ENCODE assay signal across 28 mouse cellular contexts in genomic region chr9:14948843-14949242, GRCm38 (mm10). TPM values are rescaled to one million over a fixed set of nuclear protein-coding genes. Genes with fewer than 3 reads are reported as not detected.
DNase-seq lines count a peak whose midpoint lies in the region; ATAC-seq and TF ChIP-seq lines count a peak whose summit lies in the region.
"Had no signal": no experiment of that assay in that cellular context is flagged by ENCODE, and none has a peak within 500 bp of the region (broad histone marks: within the 10 kb centered on the region; RNA-seq: fewer than 3 reads in every experiment).

No protein-coding gene starts in this region.

- no peaks in the 10 kb centered on the region for H3K36me3 ChIP-seq in hindbrain, embryonic 11.5 days (ENCODE audit: control insufficient read depth, insufficient read depth, low read length)
- no peaks in the 10 kb centered on the region for H3K36me3 ChIP-seq in hindbrain, embryonic 13.5 days
- H3K36me3 ChIP-seq in midbrain, embryonic 12.5 days = no peaks in the 10 kb centered on the region
- H3K36me3 ChIP-seq in midbrain, embryonic 15.5 days (replicated peaks) = no peaks in the 10 kb centered on the region
- no peaks in the 10 kb centered on the region for H3K36me3 ChIP-seq in liver, embryonic 11.5 days (ENCODE audit: control insufficient read depth, insufficient read depth, low read length)
- H3K36me3 ChIP-seq in kidney, adult 2 months (ENCODE audit: control insufficient read depth, insufficient read depth, low read length) = no peaks in the 10 kb centered on the region
- H3K36me3 ChIP-seq: embryonic facial prominence, embryonic 12.5 days; embryonic facial prominence, embryonic 15.5 days; hindbrain, embryonic 10.5 days; hindbrain, embryonic 15.5 days had no signal

- H3K9me3 ChIP-seq in hindbrain, embryonic 11.5 days (ENCODE audit: control insufficient read depth, low read length) = no peaks in the 10 kb centered on the region
- H3K9me3 ChIP-seq in hindbrain, embryonic 13.5 days = no peaks in the 10 kb centered on the region
- peaks cover 4% of the 10 kb centered on the region; the same call in 1 of the 2 replicates for H3K9me3 ChIP-seq in midbrain, embryonic 12.5 days
- H3K9me3 ChIP-seq in midbrain, embryonic 15.5 days = no peaks in the 10 kb centered on the region
- no peaks in the 10 kb centered on the region for H3K9me3 ChIP-seq in liver, embryonic 11.5 days (ENCODE audit: control insufficient read depth, low read length)
- H3K9me3 ChIP-seq: embryonic facial prominence, embryonic 15.5 days; hindbrain, embryonic 15.5 days had no signal

- WGBS in hindbrain, embryonic 11.5 days = 80% methylated on average over 5 of the region's 5 CpGs
- 69% methylated on average over 5 of the region's 5 CpGs for WGBS in hindbrain, embryonic 13.5 days
- WGBS in midbrain, embryonic 12.5 days = 45% methylated on average over 5 of the region's 5 CpGs
- 46% methylated on average over 5 of the region's 5 CpGs for WGBS in midbrain, embryonic 15.5 days
- WGBS in liver, embryonic 11.5 days = 85% methylated on average over 5 of the region's 5 CpGs
- WGBS in kidney, adult 2 months = 90% methylated on average over 5 of the region's 5 CpGs

- no peak for TF ChIP-seq CTCF in brain, embryonic 14.5 days (IDR thresholded peaks at IDR 0.05; ENCODE audit: borderline replicate concordance, extremely low read depth, insufficient read depth, insufficient read length)
- no peak for TF ChIP-seq CTCF in kidney, adult 2 months (conservative IDR thresholded peaks at IDR 0.05; ENCODE audit: insufficient read depth, insufficient read length, low read depth, low read length)

- ATAC-seq in hindbrain, embryonic 11.5 days (ENCODE audit: low FRiP score) = peak; percentile 56; the same call in 1 of the 2 replicates
- ATAC-seq in hindbrain, embryonic 13.5 days (ENCODE audit: low FRiP score) = no peak
- ATAC-seq in midbrain, embryonic 12.5 days (ENCODE audit: low FRiP score, low read depth) = peak; percentile 93
- ATAC-seq in midbrain, embryonic 15.5 days (replicated peaks) = peak; percentile 84
- no peak for ATAC-seq in liver, embryonic 11.5 days (replicated peaks; ENCODE audit: low FRiP score)
- ATAC-seq: activated CD4-positive, CD25-positive, alpha-beta regulatory T cell, adult 4 months; CD4-positive, CD25-positive, alpha-beta regulatory T cell, adult 4 months; forebrain, embryonic 16.5 days had no signal

- DNase-seq in hindbrain, embryonic 11.5 days (ENCODE audit: low spot score) = peak; percentile 3
- DNase-seq in brain, embryonic 14.5 days (ENCODE audit: low read depth) = peak; percentile 55
- no peak for DNase-seq in liver, embryonic 11.5 days (ENCODE audit: low spot score)
- DNase-seq in urinary bladder, postnatal 10 days (ENCODE audit: low spot score) = no peak
- no peak for DNase-seq in kidney, adult 2 months
- DNase-seq: adrenal gland, adult 8-10 months; adrenal gland, postnatal 25 days; cerebellum, adult 18-20 months; cerebellum, adult 9-11 months; cerebellum, postnatal 25 days; gastrocnemius, postnatal 10 days; gastrocnemius, postnatal 36 days; heart, postnatal 36 days had no signal

- TF ChIP-seq POLR2A in brain, embryonic 14.5 days (IDR thresholded peaks at IDR 0.05; ENCODE audit: borderline replicate concordance, extremely low read depth, insufficient read depth, insufficient read length, poor library complexity, severe bottlenecking) = no peak
- no peak for TF ChIP-seq POLR2A in kidney, adult 2 months (IDR thresholded peaks at IDR 0.05; ENCODE audit: low read depth, low read length)

- no peak overlapping the region for H3K9ac ChIP-seq in hindbrain, embryonic 11.5 days (ENCODE audit: low read depth, low read length)
- no peak overlapping the region for H3K9ac ChIP-seq in hindbrain, embryonic 13.5 days
- no peak overlapping the region for H3K9ac ChIP-seq in midbrain, embryonic 12.5 days (replicated peaks)
- no peak overlapping the region for H3K9ac ChIP-seq in midbrain, embryonic 15.5 days
- no peak overlapping the region for H3K9ac ChIP-seq in liver, embryonic 11.5 days (ENCODE audit: low read depth, low read length)
- H3K9ac ChIP-seq: embryonic facial prominence, embryonic 12.5 days; embryonic facial prominence, embryonic 15.5 days; hindbrain, embryonic 15.5 days had no signal

- no peak overlapping the region for H3K27ac ChIP-seq in hindbrain, embryonic 11.5 days (ENCODE audit: low read depth, low read length)
- H3K27ac ChIP-seq in hindbrain, embryonic 13.5 days = no peak overlapping the region
- H3K27ac ChIP-seq in midbrain, embryonic 12.5 days (replicated peaks) = no peak overlapping the region
- H3K27ac ChIP-seq in midbrain, embryonic 15.5 days = no peak overlapping the region
- H3K27ac ChIP-seq in liver, embryonic 11.5 days (ENCODE audit: low read depth, low read length) = no peak overlapping the region
- H3K27ac ChIP-seq in kidney, adult 2 months (ENCODE audit: insufficient read depth, low read depth, low read length) = no peak overlapping the region
- H3K27ac ChIP-seq: embryonic facial prominence, embryonic 12.5 days; embryonic facial prominence, embryonic 15.5 days; hindbrain, embryonic 10.5 days; hindbrain, embryonic 15.5 days had no signal

- H3K4me1 ChIP-seq in hindbrain, embryonic 11.5 days (replicated peaks; ENCODE audit: control insufficient read depth, insufficient read depth, low read length) = no peaks in the 10 kb centered on the region
- 0 out of 2 replicates have a peak, but pooled peaks cover 6% of the 10 kb centered on the region for H3K4me1 ChIP-seq in hindbrain, embryonic 13.5 days (replicated peaks)
- H3K4me1 ChIP-seq in midbrain, embryonic 12.5 days = peaks cover 4% of the 10 kb centered on the region; the same call in 1 of the 2 replicates
- H3K4me1 ChIP-seq in midbrain, embryonic 15.5 days = no peaks in the 10 kb centered on the region
- no peaks in the 10 kb centered on the region for H3K4me1 ChIP-seq in liver, embryonic 11.5 days (replicated peaks; ENCODE audit: control insufficient read depth, insufficient read depth, low read length)
- H3K4me1 ChIP-seq in kidney, adult 2 months (ENCODE audit: control insufficient read depth, insufficient read depth, low read length) = no peaks in the 10 kb centered on the region
- H3K4me1 ChIP-seq: embryonic facial prominence, embryonic 12.5 days; embryonic facial prominence, embryonic 15.5 days; hindbrain, embryonic 15.5 days had no signal

- no peak overlapping the region for H3K4me2 ChIP-seq in hindbrain, embryonic 11.5 days (replicated peaks; ENCODE audit: low read depth, low read length)
- no peak overlapping the region for H3K4me2 ChIP-seq in hindbrain, embryonic 13.5 days
- H3K4me2 ChIP-seq in midbrain, embryonic 12.5 days (replicated peaks) = no peak overlapping the region
- H3K4me2 ChIP-seq in midbrain, embryonic 15.5 days = no peak overlapping the region
- no peak overlapping the region for H3K4me2 ChIP-seq in liver, embryonic 11.5 days
- H3K4me2 ChIP-seq: embryonic facial prominence, embryonic 12.5 days; embryonic facial prominence, embryonic 15.5 days; heart, embryonic 11.5 days; hindbrain, embryonic 15.5 days had no signal

- H3K27me3 ChIP-seq in hindbrain, embryonic 11.5 days (ENCODE audit: control insufficient read depth, insufficient read depth, low read length) = no peaks in the 10 kb centered on the region
- H3K27me3 ChIP-seq in hindbrain, embryonic 13.5 days = no peaks in the 10 kb centered on the region
- no peaks in the 10 kb centered on the region for H3K27me3 ChIP-seq in midbrain, embryonic 12.5 days
- no peaks in the 10 kb centered on the region for H3K27me3 ChIP-seq in midbrain, embryonic 15.5 days (replicated peaks)
- H3K27me3 ChIP-seq in liver, embryonic 11.5 days (replicated peaks; ENCODE audit: control insufficient read depth, insufficient read depth, low read length) = no peaks in the 10 kb centered on the region
- H3K27me3 ChIP-seq in kidney, adult 2 months (replicated peaks; ENCODE audit: control insufficient read depth, insufficient read depth, low read length) = no peaks in the 10 kb centered on the region
- H3K27me3 ChIP-seq: embryonic facial prominence, embryonic 12.5 days; embryonic facial prominence, embryonic 15.5 days; hindbrain, embryonic 15.5 days had no signal

- H3K4me3 ChIP-seq in hindbrain, embryonic 11.5 days (ENCODE audit: low read depth, low read length) = no peak overlapping the region
- no peak overlapping the region for H3K4me3 ChIP-seq in hindbrain, embryonic 13.5 days
- no peak overlapping the region for H3K4me3 ChIP-seq in midbrain, embryonic 12.5 days
- no peak overlapping the region for H3K4me3 ChIP-seq in midbrain, embryonic 15.5 days
- no peak overlapping the region for H3K4me3 ChIP-seq in liver, embryonic 11.5 days (ENCODE audit: low read depth, low read length)
- H3K4me3 ChIP-seq in kidney, adult 2 months (ENCODE audit: insufficient read depth, low read depth, low read length) = no peak overlapping the region
- H3K4me3 ChIP-seq: embryonic facial prominence, embryonic 12.5 days; embryonic facial prominence, embryonic 15.5 days; hindbrain, embryonic 10.5 days; hindbrain, embryonic 15.5 days had no signal

RNA-seq across cellular contexts. Expression of gene Izumo1r, which starts 45.1 kb away (rescaled TPM):
- polyA plus RNA-seq in hindbrain, embryonic 11.5 days (2014; fragmentation: Nextera tagmentation; extraction: Ambion mirVana) = not detected in 2 replicates
- not detected in 2 replicates for polyA plus RNA-seq in hindbrain, embryonic 13.5 days (2015; fragmentation: Nextera tagmentation; extraction: Ambion mirVana)
- polyA plus RNA-seq in brain, embryonic 14.5 days (2012; rRNA removed) = not detected in 2 replicates
- not detected in 2 replicates for polyA plus RNA-seq in midbrain, embryonic 12.5 days (2016; fragmentation: Nextera tagmentation; extraction: Ambion mirVana)
- polyA plus RNA-seq in midbrain, embryonic 15.5 days (2015; fragmentation: Nextera tagmentation; extraction: Ambion mirVana) = not detected in 2 replicates
- not detected in 2 replicates for polyA plus RNA-seq in liver, embryonic 11.5 days (2014; fragmentation: Nextera tagmentation; extraction: Ambion mirVana)
- 0.14 and 2.8 TPM in 2 replicates for polyA plus RNA-seq in kidney, adult 2 months (2012; rRNA removed)
- polyA plus RNA-seq: C2C12; forebrain, embryonic 11.5 days; forebrain, embryonic 16.5 days; heart, embryonic 11.5 days; heart, embryonic 14.5 days; heart, postnatal 0 days; hindbrain, embryonic 10.5 days; hindbrain, embryonic 15.5 days had no signal

Comparison
In these comparisons a context has a peak if more than half of its experiments do, and no peak if none do; other contexts are left out.
1. ATAC-seq: peak in hindbrain, embryonic 11.5 days (single experiment), midbrain, embryonic 12.5 days (single experiment) and midbrain, embryonic 15.5 days (single experiment); none in hindbrain, embryonic 13.5 days (single experiment) and liver, embryonic 11.5 days (single experiment).
2. DNase-seq: peak in hindbrain, embryonic 11.5 days (single experiment) and brain, embryonic 14.5 days (single experiment); none in liver, embryonic 11.5 days (single experiment), urinary bladder, postnatal 10 days (single experiment) and kidney, adult 2 months (single experiment).